Mouse (Mus musculus) left cerebral cortex, postnatal 25 days (tissue): ENCODE results near the gene Capn3. TPM values are rescaled to one million over a fixed set of nuclear protein-coding genes. Genes with fewer than 3 reads are reported as not detected.

ENCODE experiments used
- DNase-seq, 2 experiments: peaks; one replicate each; pipeline ENCODE4 v3.0.0; 2022; ENCODE audit warnings: low spot score in 2 of 2, mixed read lengths in 1 of 2
- intact Hi-C: fragments of 180-260 bp; cut with DNase I; formaldehyde crosslinking; loops from one replicate; pipeline ENCODE4 v1.15.1; 2025
- total RNA-seq, 2 experiments: library from RNA; stranded (reverse); gene quantifications; 2 replicates each; pipeline ENCODE4 v1.2.3; 2021

The Capn3 gene
- 1 to 10 TPM; 5.8 to 6.7 TPM for total RNA-seq

GRCm38 (mm10) chr2:120455719-120456118 is at the start of gene Capn3:
TSS of gene Capn3 (plus strand) at chr2:120456019.
- intact Hi-C loops = no loop called here
- DNase-seq = no peak

GRCm38 (mm10) chr2:120411096-120411628 is 44.7 kb upstream of the Capn3 start:
- intact Hi-C loops = no loop called here

GRCm38 (mm10) chr2:120414113-120414512 is 41.7 kb upstream of the Capn3 start:
- intact Hi-C loops = no loop called here
- peak in 1 of 2 experiments; percentile 34 for DNase-seq

More at GRCm38 (mm10) chr2:120411096-120411628, 44.7 kb upstream of the Capn3 start:
- no peak for DNase-seq

- intact Hi-C loops = no loop called here
- DNase-seq = peak; percentile 10 to 84
Measured at GRCm38 (mm10) chr2:120414738-120415414, 40.9 kb upstream of the Capn3 start.

- no peak for DNase-seq
- intact Hi-C loops = no loop called here
Measured at GRCm38 (mm10) chr2:120424386-120424785, 31.4 kb upstream of the Capn3 start.

- no peak for DNase-seq
Measured at GRCm38 (mm10) chr2:120444486-120444885, 11.3 kb upstream of the Capn3 start.

GRCm38 (mm10) chr2:120446373-120446772 is 9.4 kb upstream of the Capn3 start:
- DNase-seq = no peak
- intact Hi-C loops = no loop called here

More at GRCm38 (mm10) chr2:120444486-120444885, 11.3 kb upstream of the Capn3 start:
- intact Hi-C loops = no loop called here

GRCm38 (mm10) chr2:120447306-120447705 is 8.5 kb upstream of the Capn3 start:
- no peak for DNase-seq
- intact Hi-C loops = no loop called here

- intact Hi-C loops = no loop called here
- no peak for DNase-seq
Measured at GRCm38 (mm10) chr2:120450724-120451123, 5.1 kb upstream of the Capn3 start.

- peak in 1 of 2 experiments; percentile 14 for DNase-seq
- intact Hi-C loops = no loop called here
Measured at GRCm38 (mm10) chr2:120452600-120452999, 3.2 kb upstream of the Capn3 start.

- intact Hi-C loops = no loop called here
- DNase-seq = no peak
Measured at GRCm38 (mm10) chr2:120454987-120455386, 832 bp upstream of the Capn3 start.

GRCm38 (mm10) chr2:120460216-120460615 is 4.4 kb downstream of the Capn3 start:
- intact Hi-C loops = no loop called here

GRCm38 (mm10) chr2:120463328-120463727 is 7.5 kb downstream of the Capn3 start:
- intact Hi-C loops = no loop called here

More at GRCm38 (mm10) chr2:120460216-120460615, 4.4 kb downstream of the Capn3 start:
- DNase-seq = no peak

GRCm38 (mm10) chr2:120464091-120464490 is 8.3 kb downstream of the Capn3 start:
- DNase-seq = no peak
- intact Hi-C loops = no loop called here

More at GRCm38 (mm10) chr2:120463328-120463727, 7.5 kb downstream of the Capn3 start:
- DNase-seq = no peak

- no peak for DNase-seq
Measured at GRCm38 (mm10) chr2:120464732-120465396, 9.0 kb downstream of the Capn3 start.

GRCm38 (mm10) chr2:120465397-120465785 is 9.6 kb downstream of the Capn3 start:
- no peak for DNase-seq
- intact Hi-C loops = no loop called here

More at GRCm38 (mm10) chr2:120464732-120465396, 9.0 kb downstream of the Capn3 start:
- intact Hi-C loops = no loop called here

- intact Hi-C loops = no loop called here
- no peak for DNase-seq
Measured at GRCm38 (mm10) chr2:120468011-120468410, 12.2 kb downstream of the Capn3 start.

- intact Hi-C loops = no loop called here
- DNase-seq = no peak
Measured at GRCm38 (mm10) chr2:120469220-120469619, 13.4 kb downstream of the Capn3 start.

GRCm38 (mm10) chr2:120469715-120470114 is 13.9 kb downstream of the Capn3 start:
- no peak for DNase-seq
- intact Hi-C loops = no loop called here

GRCm38 (mm10) chr2:120470856-120471255 is 15.0 kb downstream of the Capn3 start:
- DNase-seq = no peak
- intact Hi-C loops = no loop called here
